In genomic region chr19:6336920-6337319, GRCm38 (mm10) we compare ENCODE assay signal across 9 mouse cellular contexts. TPM values are rescaled to one million over a fixed set of nuclear protein-coding genes. Genes with fewer than 3 reads are reported as not detected.
DNase-seq lines count a peak whose midpoint lies in the region; ATAC-seq lines count a peak whose summit lies in the region.
"Had no signal": no experiment of that assay in that cellular context is flagged by ENCODE, and none has a peak within 500 bp of the region (broad histone marks: within the 10 kb centered on the region; RNA-seq: fewer than 3 reads in every experiment).

No protein-coding gene starts in this region.

- no peaks in the 10 kb centered on the region for H3K9me3 ChIP-seq in erythroblast, embryonic 14.5 days (ENCODE audit: control insufficient read depth, low read length)
- no peaks in the 10 kb centered on the region for H3K9me3 ChIP-seq in lung, embryonic 16.5 days (ENCODE audit: control insufficient read depth, low read length)
- H3K9me3 ChIP-seq in limb, embryonic 12.5 days, result no peaks in the 10 kb centered on the region
- no peaks in the 10 kb centered on the region for H3K9me3 ChIP-seq in stomach, embryonic 15.5 days

- H3K27me3 ChIP-seq in erythroblast, embryonic 14.5 days (ENCODE audit: control insufficient read depth), result peaks cover 4% of the 10 kb centered on the region; the same call in 1 of the 2 replicates
- H3K27me3 ChIP-seq in lung, embryonic 16.5 days (ENCODE audit: control insufficient read depth, insufficient read depth, low read depth, low read length), result no peaks in the 10 kb centered on the region
- no peaks in the 10 kb centered on the region for H3K27me3 ChIP-seq in limb, embryonic 12.5 days
- H3K27me3 ChIP-seq in stomach, embryonic 15.5 days (replicated peaks), result no peaks in the 10 kb centered on the region

- peak overlapping the region; percentile 97; the same call in 1 of the 2 replicates for H3K4me2 ChIP-seq in lung, embryonic 16.5 days (ENCODE audit: low read depth, low read length)
- H3K4me2 ChIP-seq in limb, embryonic 12.5 days, result peak overlapping the region; percentile 94
- peak overlapping the region; percentile 85 for H3K4me2 ChIP-seq in stomach, embryonic 15.5 days

- no peak for DNase-seq in lung, adult 18-20 months
- no peak for DNase-seq in T-cell, adult 2 months (ENCODE audit: low spot score)
- DNase-seq in spleen, postnatal 4 days (ENCODE audit: low spot score in 2 of 2), result no peak
- DNase-seq: spleen, adult 18-20 months had no signal

- 91% methylated on average over 10 of the region's 10 CpGs for WGBS in lung, embryonic 16.5 days
- 93% methylated on average over 10 of the region's 10 CpGs for WGBS in limb, embryonic 12.5 days
- WGBS in stomach, embryonic 15.5 days, result 89% methylated on average over 10 of the region's 10 CpGs

- H3K36me3 ChIP-seq in erythroblast, embryonic 14.5 days (ENCODE audit: control insufficient read depth), result peaks cover 40% of the 10 kb centered on the region
- H3K36me3 ChIP-seq in lung, embryonic 16.5 days (ENCODE audit: control insufficient read depth, insufficient read depth, low read length), result peaks cover 26% of the 10 kb centered on the region
- H3K36me3 ChIP-seq in limb, embryonic 12.5 days, result peaks cover 41% of the 10 kb centered on the region
- H3K36me3 ChIP-seq in stomach, embryonic 15.5 days, result peaks cover 27% of the 10 kb centered on the region

- peak overlapping the region; percentile 91 for H3K9ac ChIP-seq in lung, embryonic 16.5 days (ENCODE audit: low read length)
- H3K9ac ChIP-seq in limb, embryonic 12.5 days (replicated peaks), result peak overlapping the region; percentile 83; the same call in 1 of the 2 replicates
- H3K9ac ChIP-seq in stomach, embryonic 15.5 days, result no peak overlapping the region

- ATAC-seq in erythroblast, adult 5-6 weeks (replicated peaks; ENCODE audit: low FRiP score, poor library complexity, severe bottlenecking), result no peak
- no peak for ATAC-seq in lung, embryonic 16.5 days (ENCODE audit: low read depth)
- ATAC-seq in limb, embryonic 12.5 days (ENCODE audit: insufficient number of reproducible peaks, insufficient read depth, low FRiP score, low TSS enrichment, low read depth), result no peak
- ATAC-seq in stomach, embryonic 15.5 days (ENCODE audit: insufficient read depth, low FRiP score, low read depth), result no peak

- no peak overlapping the region for H3K27ac ChIP-seq in lung, embryonic 16.5 days (ENCODE audit: low read length)
- H3K27ac ChIP-seq in limb, embryonic 12.5 days, result no peak overlapping the region
- no peak overlapping the region for H3K27ac ChIP-seq in stomach, embryonic 15.5 days

- H3K4me3 ChIP-seq in erythroblast, embryonic 14.5 days (replicated peaks), result peak overlapping the region; percentile 80
- H3K4me3 ChIP-seq in lung, embryonic 16.5 days (ENCODE audit: low read length), result no peak overlapping the region
- 0 out of 2 replicates have a peak overlapping the region, but pooled peaks have one; percentile 83 for H3K4me3 ChIP-seq in limb, embryonic 12.5 days (replicated peaks)
- peak overlapping the region; percentile 85 for H3K4me3 ChIP-seq in stomach, embryonic 15.5 days (replicated peaks)

- H3K4me1 ChIP-seq in erythroblast, embryonic 14.5 days (ENCODE audit: control insufficient read depth), result peaks cover 68% of the 10 kb centered on the region
- peaks cover 26% of the 10 kb centered on the region for H3K4me1 ChIP-seq in lung, embryonic 16.5 days (replicated peaks; ENCODE audit: control insufficient read depth, insufficient read depth, low read length)
- peaks cover 40% of the 10 kb centered on the region for H3K4me1 ChIP-seq in limb, embryonic 12.5 days (replicated peaks)
- H3K4me1 ChIP-seq in stomach, embryonic 15.5 days, result peaks cover 51% of the 10 kb centered on the region

RNA-seq across cellular contexts. Expression of gene Men1, which starts 2.1 kb away (rescaled TPM):
- 6.4 and 8.3 TPM in 2 replicates for polyA plus RNA-seq in erythroblast, embryonic 14.5 days (2012)
- total RNA-seq in erythroblast, adult 5-6 weeks (2015; ENCODE audit: low replicate concordance), result 6.0 and 7.3 TPM in 2 replicates
- total RNA-seq in erythroblast, adult 5-6 weeks (2017; ENCODE audit: low replicate concordance), result 2.5 and 9.6 TPM in 2 replicates
- polyA plus RNA-seq in lung, embryonic 16.5 days (2015; fragmentation: Nextera tagmentation; extraction: Ambion mirVana), result 70.9 and 76.9 TPM in 2 replicates
- polyA plus RNA-seq in limb, embryonic 12.5 days (2016; fragmentation: Nextera tagmentation; extraction: Ambion mirVana), result 103 and 107 TPM in 2 replicates
- 70.2 and 74.3 TPM in 2 replicates for polyA plus RNA-seq in stomach, embryonic 15.5 days (2015; fragmentation: Nextera tagmentation; extraction: Ambion mirVana)

RNA-seq across cellular contexts. Expression of gene Map4k2, which starts 4.0 kb away (rescaled TPM):
- 1.2 and 2.1 TPM in 2 replicates for polyA plus RNA-seq in erythroblast, embryonic 14.5 days (2012)
- total RNA-seq in erythroblast, adult 5-6 weeks (2015; ENCODE audit: low replicate concordance), result 21.5 and 30.0 TPM in 2 replicates
- total RNA-seq in erythroblast, adult 5-6 weeks (2017; ENCODE audit: low replicate concordance), result 14.5 and 21.1 TPM in 2 replicates
- 24.8 and 27.6 TPM in 2 replicates for polyA plus RNA-seq in lung, embryonic 16.5 days (2015; fragmentation: Nextera tagmentation; extraction: Ambion mirVana)
- 13.5 and 13.6 TPM in 2 replicates for polyA plus RNA-seq in limb, embryonic 12.5 days (2016; fragmentation: Nextera tagmentation; extraction: Ambion mirVana)
- 11.4 and 13.8 TPM in 2 replicates for polyA plus RNA-seq in stomach, embryonic 15.5 days (2015; fragmentation: Nextera tagmentation; extraction: Ambion mirVana)

RNA-seq across cellular contexts. Expression of gene Sf1, which starts 26.6 kb away (rescaled TPM):
- polyA plus RNA-seq in erythroblast, embryonic 14.5 days (2012), result 134 and 140 TPM in 2 replicates
- total RNA-seq in erythroblast, adult 5-6 weeks (2015; ENCODE audit: low replicate concordance), result 71.3 and 72.7 TPM in 2 replicates
- total RNA-seq in erythroblast, adult 5-6 weeks (2017; ENCODE audit: low replicate concordance), result 42.1 and 81.4 TPM in 2 replicates
- 120 and 132 TPM in 2 replicates for polyA plus RNA-seq in lung, embryonic 16.5 days (2015; fragmentation: Nextera tagmentation; extraction: Ambion mirVana)
- polyA plus RNA-seq in limb, embryonic 12.5 days (2016; fragmentation: Nextera tagmentation; extraction: Ambion mirVana), result 164 and 171 TPM in 2 replicates
- polyA plus RNA-seq in stomach, embryonic 15.5 days (2015; fragmentation: Nextera tagmentation; extraction: Ambion mirVana), result 104 and 127 TPM in 2 replicates

RNA-seq across cellular contexts. Expression of gene Cdc42bpg, which starts 30.7 kb away (rescaled TPM):
- polyA plus RNA-seq in erythroblast, embryonic 14.5 days (2012), result 0.62 and 0.69 TPM in 2 replicates
- 0.21 TPM in 1 of 2 replicates, not detected in the other for total RNA-seq in erythroblast, adult 5-6 weeks (2015; ENCODE audit: low replicate concordance)
- 0.17 and 0.70 TPM in 2 replicates for total RNA-seq in erythroblast, adult 5-6 weeks (2017; ENCODE audit: low replicate concordance)
- 1.1 and 1.7 TPM in 2 replicates for polyA plus RNA-seq in lung, embryonic 16.5 days (2015; fragmentation: Nextera tagmentation; extraction: Ambion mirVana)
- 0.69 and 0.96 TPM in 2 replicates for polyA plus RNA-seq in limb, embryonic 12.5 days (2016; fragmentation: Nextera tagmentation; extraction: Ambion mirVana)
- 1.3 and 1.5 TPM in 2 replicates for polyA plus RNA-seq in stomach, embryonic 15.5 days (2015; fragmentation: Nextera tagmentation; extraction: Ambion mirVana)

RNA-seq across cellular contexts. Expression of gene Pygm, which starts 47.3 kb away (rescaled TPM):
- 0.08 and 0.14 TPM in 2 replicates for polyA plus RNA-seq in erythroblast, embryonic 14.5 days (2012)
- not detected in 2 replicates for total RNA-seq in erythroblast, adult 5-6 weeks (2015; ENCODE audit: low replicate concordance)
- total RNA-seq in erythroblast, adult 5-6 weeks (2017; ENCODE audit: low replicate concordance), result not detected in 2 replicates
- 28.6 and 36.1 TPM in 2 replicates for polyA plus RNA-seq in lung, embryonic 16.5 days (2015; fragmentation: Nextera tagmentation; extraction: Ambion mirVana)
- polyA plus RNA-seq in limb, embryonic 12.5 days (2016; fragmentation: Nextera tagmentation; extraction: Ambion mirVana), result 6.3 and 6.5 TPM in 2 replicates
- polyA plus RNA-seq in stomach, embryonic 15.5 days (2015; fragmentation: Nextera tagmentation; extraction: Ambion mirVana), result 10.3 and 12.8 TPM in 2 replicates
